Mouse (Mus musculus) megakaryocyte, embryonic 14.5 days (primary cell): ENCODE data around the gene Adgrl3. TPM values are rescaled to one million over a fixed set of nuclear protein-coding genes. Genes with fewer than 3 reads are reported as not detected.

ENCODE experiments used
- H3K27me3 ChIP-seq: replicated peaks from 2 replicates; pipeline ENCODE3; 2012; ENCODE audit warnings: inconsistent platforms
- H3K36me3 ChIP-seq: replicated peaks from 2 replicates; pipeline ENCODE3; 2012; ENCODE audit warnings: low read length, inconsistent platforms, mixed read lengths
- H3K4me1 ChIP-seq: 2 replicates; pipeline ENCODE4 v1.6.1; 2012; ENCODE audit warnings: inconsistent platforms
- H3K4me3 ChIP-seq: replicated peaks from 2 replicates; pipeline ENCODE3; 2012; ENCODE audit warnings: moderate library complexity, mild to moderate bottlenecking, inconsistent platforms
- H3K9me3 ChIP-seq: 2 replicates; pipeline ENCODE4 v1.6.1; 2012; ENCODE audit warnings: inconsistent platforms
- FLI1 ChIP-seq: IDR thresholded peaks from 2 replicates; pipeline ENCODE4 v1.6.1; 2012; ENCODE audit warnings: low read length, inconsistent platforms, mixed read lengths
- GATA1 ChIP-seq: IDR thresholded peaks from 3 replicates; pipeline ENCODE4 v1.6.1; 2012; ENCODE audit warnings: mixed read lengths, low read length, inconsistent platforms, borderline replicate concordance
- polyA plus RNA-seq: library from polyadenylated mRNA; stranded (reverse); fragments of >175 nt; gene quantifications from 2 replicates; pipeline ENCODE4 v1.2.3, GENCODE M21; 2012; ENCODE audit warnings: low replicate concordance; ENCODE audit not compliant: insufficient read depth

Gene Adgrl3
- polyA plus RNA-seq, 1 experiment, result 0.10 TPM

- H3K9me3 ChIP-seq, result no peaks in the 10 kb centered on the region
- H3K4me1 ChIP-seq, result no peaks in the 10 kb centered on the region
- H3K27me3 ChIP-seq, result no peaks in the 10 kb centered on the region
- TF ChIP-seq GATA1 (no peak), FLI1 (no peak)
- H3K36me3 ChIP-seq, result no peaks in the 10 kb centered on the region
- H3K4me3 ChIP-seq, result no peak overlapping the region
These were observed 737.3 kb downstream of the Adgrl3 start for GRCm38 (mm10) chr5:81757093-81757725.

- Histone ChIP-seq H3K4me3 (no peak overlapping the region), H3K4me1 (no peaks in the 10 kb centered on the region), H3K36me3 (no peaks in the 10 kb centered on the region), H3K9me3 (no peaks in the 10 kb centered on the region), H3K27me3 (no peaks in the 10 kb centered on the region)
- TF ChIP-seq GATA1 (no peak), FLI1 (no peak)
These were observed 756.3 kb downstream of the Adgrl3 start for GRCm38 (mm10) chr5:81776234-81776633.

- TF ChIP-seq GATA1, result no peak
- no peak for TF ChIP-seq FLI1
- Histone ChIP-seq H3K36me3 (no peaks in the 10 kb centered on the region), H3K4me1 (no peaks in the 10 kb centered on the region), H3K27me3 (no peaks in the 10 kb centered on the region), H3K4me3 (no peak overlapping the region), H3K9me3 (no peaks in the 10 kb centered on the region)
These were observed 756.8 kb downstream of the Adgrl3 start for GRCm38 (mm10) chr5:81776746-81777145.

GRCm38 (mm10) chr5:81784770-81785169, 764.8 kb downstream of the Adgrl3 start:
- Histone ChIP-seq H3K36me3 (no peaks in the 10 kb centered on the region), H3K27me3 (no peaks in the 10 kb centered on the region), H3K4me1 (no peaks in the 10 kb centered on the region), H3K9me3 (no peaks in the 10 kb centered on the region), H3K4me3 (no peak overlapping the region)
- TF ChIP-seq FLI1, result no peak
- no peak for TF ChIP-seq GATA1

GRCm38 (mm10) chr5:81790710-81791109, 770.8 kb downstream of the Adgrl3 start:
- H3K36me3 ChIP-seq, result no peaks in the 10 kb centered on the region
- H3K4me1 ChIP-seq, result no peaks in the 10 kb centered on the region
- no peaks in the 10 kb centered on the region for H3K27me3 ChIP-seq
- peaks cover 7% of the 10 kb centered on the region for H3K9me3 ChIP-seq
- H3K4me3 ChIP-seq, result no peak overlapping the region
- TF ChIP-seq FLI1 (no peak), GATA1 (no peak)

GRCm38 (mm10) chr5:81794125-81794524, 774.2 kb downstream of the Adgrl3 start:
- H3K9me3 ChIP-seq, result peaks cover 7% of the 10 kb centered on the region
- TF ChIP-seq FLI1 (no peak), GATA1 (no peak)
- H3K4me3 ChIP-seq, result no peak overlapping the region
- no peaks in the 10 kb centered on the region for H3K4me1 ChIP-seq
- no peaks in the 10 kb centered on the region for H3K27me3 ChIP-seq
- no peaks in the 10 kb centered on the region for H3K36me3 ChIP-seq

GRCm38 (mm10) chr5:81794601-81795000, 774.7 kb downstream of the Adgrl3 start:
- peaks cover 7% of the 10 kb centered on the region for H3K9me3 ChIP-seq
- TF ChIP-seq FLI1, result no peak
- no peak for TF ChIP-seq GATA1
- H3K36me3 ChIP-seq, result no peaks in the 10 kb centered on the region
- no peaks in the 10 kb centered on the region for H3K4me1 ChIP-seq
- no peak overlapping the region for H3K4me3 ChIP-seq
- H3K27me3 ChIP-seq, result no peaks in the 10 kb centered on the region

GRCm38 (mm10) chr5:81796128-81796527, 776.2 kb downstream of the Adgrl3 start:
- Histone ChIP-seq H3K9me3 (peaks cover 7% of the 10 kb centered on the region), H3K27me3 (no peaks in the 10 kb centered on the region), H3K4me3 (no peak overlapping the region), H3K4me1 (no peaks in the 10 kb centered on the region), H3K36me3 (no peaks in the 10 kb centered on the region)
- TF ChIP-seq GATA1 (no peak), FLI1 (no peak)

GRCm38 (mm10) chr5:81810966-81811365, 791.0 kb downstream of the Adgrl3 start:
- Histone ChIP-seq H3K27me3 (no peaks in the 10 kb centered on the region), H3K4me3 (no peak overlapping the region), H3K9me3 (no peaks in the 10 kb centered on the region), H3K4me1 (no peaks in the 10 kb centered on the region), H3K36me3 (no peaks in the 10 kb centered on the region)
- TF ChIP-seq GATA1, result no peak

GRCm38 (mm10) chr5:81832076-81832475, 812.1 kb downstream of the Adgrl3 start:
- no peaks in the 10 kb centered on the region for H3K27me3 ChIP-seq
- H3K4me3 ChIP-seq, result no peak overlapping the region
- H3K4me1 ChIP-seq, result no peaks in the 10 kb centered on the region
- no peaks in the 10 kb centered on the region for H3K9me3 ChIP-seq
- H3K36me3 ChIP-seq, result no peaks in the 10 kb centered on the region
- TF ChIP-seq FLI1, result no peak
- TF ChIP-seq GATA1, result no peak

- no peaks in the 10 kb centered on the region for H3K4me1 ChIP-seq
- TF ChIP-seq GATA1, result no peak
- TF ChIP-seq FLI1, result no peak
- no peak overlapping the region for H3K4me3 ChIP-seq
- H3K27me3 ChIP-seq, result no peaks in the 10 kb centered on the region
- no peaks in the 10 kb centered on the region for H3K9me3 ChIP-seq
- no peaks in the 10 kb centered on the region for H3K36me3 ChIP-seq
These were observed 812.7 kb downstream of the Adgrl3 start for GRCm38 (mm10) chr5:81832679-81833078.
